Mouse (Mus musculus): ENCODE measurements around the gene Krt13. TPM values are rescaled to one million over a fixed set of nuclear protein-coding genes. Genes with fewer than 3 reads are reported as not detected.

The Krt13 gene
- polyA plus RNA-seq, 2 experiments: 0.08 TPM; not detected in 1

GRCm38 (mm10) chr11:100112935-100113741, 8.2 kb downstream of the Krt13 start:
- ATAC-seq (ENCODE audit: insufficient read depth) (no peak), DNase-seq (ENCODE audit: low read depth in 3 of 3, low spot score in 3 of 3) (no peak)
- no peaks in the 10 kb centered on the region for H3K9me3 ChIP-seq (ENCODE audit: control insufficient read depth, low read length)
- H3K4me1 ChIP-seq (replicated peaks; ENCODE audit: control insufficient read depth in 2 of 2, insufficient read depth in 2 of 2, low read length in 1 of 2): no peaks in the 10 kb centered on the region
- 63% methylated on average over 11 of the region's 11 CpGs for WGBS (ENCODE audit: insufficient replicate concordance)
- no peak overlapping the region for H3K4me3 ChIP-seq (ENCODE audit: insufficient read depth in 1 of 2, low read depth in 2 of 2, low read length in 2 of 2)
- no peaks in the 10 kb centered on the region for H3K27me3 ChIP-seq (ENCODE audit: control insufficient read depth, insufficient read depth, low read length)
- no peak for TF ChIP-seq EP300 (IDR thresholded peaks at IDR 0.05; ENCODE audit: low read depth)
- TF ChIP-seq CTCF (IDR thresholded peaks at IDR 0.05; ENCODE audit: low read depth): no peak
- no peaks in the 10 kb centered on the region for H3K36me3 ChIP-seq (replicated peaks; ENCODE audit: control insufficient read depth, insufficient read depth, low read depth)
- no peak overlapping the region for H3K27ac ChIP-seq
- no peak overlapping the region for H3K4me2 ChIP-seq (ENCODE audit: low read depth)
- no peak overlapping the region for H3K9ac ChIP-seq (replicated peaks)

GRCm38 (mm10) chr11:100105576-100106122, 15.7 kb downstream of the Krt13 start, which contains the start of gene Krt36:
TSS of gene Krt36 (minus strand) at chr11:100105626.
- no peak within 1 kb of the TSS for H3K9ac ChIP-seq (replicated peaks)
- no peaks in the 10 kb centered on the region for H3K27me3 ChIP-seq (ENCODE audit: control insufficient read depth, insufficient read depth, low read length)
- ATAC-seq (ENCODE audit: insufficient read depth): no peak
- no peak for DNase-seq (ENCODE audit: low read depth in 3 of 3, low spot score in 3 of 3)
- no peaks in the 10 kb centered on the region for H3K36me3 ChIP-seq (replicated peaks; ENCODE audit: control insufficient read depth, insufficient read depth, low read depth)
- no peaks in the 10 kb centered on the region for H3K4me1 ChIP-seq (replicated peaks; ENCODE audit: control insufficient read depth in 2 of 2, insufficient read depth in 2 of 2, low read length in 1 of 2)
- H3K9me3 ChIP-seq (ENCODE audit: control insufficient read depth, low read length): no peaks in the 10 kb centered on the region
- 69% methylated on average over 6 of the region's 6 CpGs for WGBS (ENCODE audit: insufficient replicate concordance)
- no peak within 1 kb of the TSS for H3K4me3 ChIP-seq (ENCODE audit: insufficient read depth in 1 of 2, low read depth in 2 of 2, low read length in 2 of 2)
- H3K4me2 ChIP-seq (ENCODE audit: low read depth): no peak within 1 kb of the TSS
- no peak within 1 kb of the TSS for H3K27ac ChIP-seq
- no peak for TF ChIP-seq EP300 (IDR thresholded peaks at IDR 0.05; ENCODE audit: low read depth)
- TF ChIP-seq CTCF (IDR thresholded peaks at IDR 0.05; ENCODE audit: low read depth): no peak

GRCm38 (mm10) chr11:100102693-100103429, 18.5 kb downstream of the Krt13 start:
- H3K4me2 ChIP-seq (ENCODE audit: low read depth): no peak overlapping the region
- H3K9ac ChIP-seq (replicated peaks): no peak overlapping the region
- H3K4me1 ChIP-seq (replicated peaks; ENCODE audit: control insufficient read depth in 2 of 2, insufficient read depth in 2 of 2, low read length in 1 of 2): no peaks in the 10 kb centered on the region
- DNase-seq (ENCODE audit: low read depth in 3 of 3, low spot score in 3 of 3) (no peak), ATAC-seq (ENCODE audit: insufficient read depth) (no peak)
- TF ChIP-seq CTCF (IDR thresholded peaks at IDR 0.05; ENCODE audit: low read depth) (no peak), EP300 (IDR thresholded peaks at IDR 0.05; ENCODE audit: low read depth) (no peak)
- no peak overlapping the region for H3K27ac ChIP-seq
- no peak overlapping the region for H3K4me3 ChIP-seq (ENCODE audit: insufficient read depth in 1 of 2, low read depth in 2 of 2, low read length in 2 of 2)
- no peaks in the 10 kb centered on the region for H3K36me3 ChIP-seq (replicated peaks; ENCODE audit: control insufficient read depth, insufficient read depth, low read depth)
- no peaks in the 10 kb centered on the region for H3K27me3 ChIP-seq (ENCODE audit: control insufficient read depth, insufficient read depth, low read length)
- 52% methylated on average over 15 of the region's 15 CpGs for WGBS (ENCODE audit: insufficient replicate concordance)
- H3K9me3 ChIP-seq (ENCODE audit: control insufficient read depth, low read length): no peaks in the 10 kb centered on the region

- DNase-seq (ENCODE audit: low read depth in 3 of 3, low spot score in 3 of 3) (no peak), ATAC-seq (ENCODE audit: insufficient read depth) (no peak)
- Histone ChIP-seq H3K9ac (replicated peaks) (no peak overlapping the region), H3K36me3 (replicated peaks; ENCODE audit: control insufficient read depth, insufficient read depth, low read depth) (no peaks in the 10 kb centered on the region), H3K9me3 (ENCODE audit: control insufficient read depth, low read length) (no peaks in the 10 kb centered on the region), H3K27ac (no peak overlapping the region), H3K4me3 (ENCODE audit: insufficient read depth in 1 of 2, low read depth in 2 of 2, low read length in 2 of 2) (no peak overlapping the region), H3K27me3 (ENCODE audit: control insufficient read depth, insufficient read depth, low read length) (no peaks in the 10 kb centered on the region), H3K4me1 (replicated peaks; ENCODE audit: control insufficient read depth in 2 of 2, insufficient read depth in 2 of 2, low read length in 1 of 2) (no peaks in the 10 kb centered on the region), H3K4me2 (ENCODE audit: low read depth) (no peak overlapping the region)
- TF ChIP-seq EP300 (IDR thresholded peaks at IDR 0.05; ENCODE audit: low read depth) (no peak), CTCF (IDR thresholded peaks at IDR 0.05; ENCODE audit: low read depth) (no peak)
- 54% methylated on average over 4 of the region's 4 CpGs for WGBS (ENCODE audit: insufficient replicate concordance)
These were observed 21.0 kb downstream of the Krt13 start for GRCm38 (mm10) chr11:100100391-100100790.

GRCm38 (mm10) chr11:100097819-100098218, 23.5 kb downstream of the Krt13 start:
- Histone ChIP-seq H3K4me1 (replicated peaks; ENCODE audit: control insufficient read depth in 2 of 2, insufficient read depth in 2 of 2, low read length in 1 of 2) (no peaks in the 10 kb centered on the region), H3K9me3 (ENCODE audit: control insufficient read depth, low read length) (no peaks in the 10 kb centered on the region), H3K27me3 (ENCODE audit: control insufficient read depth, insufficient read depth, low read length) (no peaks in the 10 kb centered on the region), H3K4me2 (ENCODE audit: low read depth) (no peak overlapping the region), H3K4me3 (ENCODE audit: insufficient read depth in 1 of 2, low read depth in 2 of 2, low read length in 2 of 2) (no peak overlapping the region), H3K27ac (no peak overlapping the region), H3K9ac (replicated peaks) (no peak overlapping the region), H3K36me3 (replicated peaks; ENCODE audit: control insufficient read depth, insufficient read depth, low read depth) (no peaks in the 10 kb centered on the region)
- TF ChIP-seq CTCF (IDR thresholded peaks at IDR 0.05; ENCODE audit: low read depth): no peak
- TF ChIP-seq EP300 (IDR thresholded peaks at IDR 0.05; ENCODE audit: low read depth): no peak
- no peak for ATAC-seq (ENCODE audit: insufficient read depth)
- DNase-seq (ENCODE audit: low read depth in 3 of 3, low spot score in 3 of 3): no peak
- 61% methylated on average over 9 of the region's 9 CpGs for WGBS (ENCODE audit: insufficient replicate concordance)

Data from liver, embryonic 14.5 days (tissue).